Mouse (Mus musculus): ENCODE data around the gene Zfp639. TPM values are rescaled to one million over a fixed set of nuclear protein-coding genes. Genes with fewer than 3 reads are reported as not detected.

Zfp639 gene
- total and polyA plus RNA-seq, 2 experiments = 10.8 to 23.6 TPM

GRCm38 (mm10) chr3:32527181-32527580, 17.1 kb downstream of the Zfp639 start:
- Histone ChIP-seq H3K4me1 (ENCODE audit: control insufficient read depth, insufficient read depth, low read length) (peaks cover 4% of the 10 kb centered on the region), H3K36me3 (ENCODE audit: control insufficient read depth, insufficient read depth, low read length) (peaks cover 6% of the 10 kb centered on the region), H3K4me3 (ENCODE audit: insufficient read depth, low read depth, low read length) (no peak overlapping the region), H3K79me2 (ENCODE audit: control insufficient read depth, insufficient read depth, low read length) (peaks cover 9% of the 10 kb centered on the region; the same call in 1 of the 2 replicates), H3K9ac (ENCODE audit: low read depth, low read length) (no peak overlapping the region), H3K27ac (replicated peaks; ENCODE audit: insufficient read depth, low read depth, low read length) (peak overlapping the region; percentile 20; the same call in 1 of the 2 replicates), H3K27me3 (ENCODE audit: control insufficient read depth, insufficient read depth, low read length) (no peaks in the 10 kb centered on the region)
- WGBS = 29% methylated on average over 4 of the region's 4 CpGs
- peak; percentile 70 for DNase-seq (ENCODE audit: extremely low read depth, low read depth, low spot score)
- no peak for TF ChIP-seq CTCF (IDR thresholded peaks at IDR 0.05; ENCODE audit: low read depth, low read length)
- no peak for TF ChIP-seq POLR2A (IDR thresholded peaks at IDR 0.05; ENCODE audit: extremely low read depth, insufficient read depth, low read length)

GRCm38 (mm10) chr3:32529303-32529898, 19.3 kb downstream of the Zfp639 start, which contains the start of gene Mfn1:
Mfn1 (plus strand) TSS chr3:32529465.
- no peak for TF ChIP-seq CTCF (IDR thresholded peaks at IDR 0.05; ENCODE audit: low read depth, low read length)
- TF ChIP-seq POLR2A (IDR thresholded peaks at IDR 0.05; ENCODE audit: extremely low read depth, insufficient read depth, low read length) = peak; percentile 86
- peak; percentile 92 for DNase-seq (ENCODE audit: extremely low read depth, low read depth, low spot score)
- Histone ChIP-seq H3K9ac (ENCODE audit: low read depth, low read length) (peak within 1 kb of the TSS; percentile 92), H3K79me2 (ENCODE audit: control insufficient read depth, insufficient read depth, low read length) (peaks cover 9% of the 10 kb centered on the region; the same call in 1 of the 2 replicates), H3K4me3 (ENCODE audit: insufficient read depth, low read depth, low read length) (peak within 1 kb of the TSS; percentile 85), H3K27me3 (ENCODE audit: control insufficient read depth, insufficient read depth, low read length) (no peaks in the 10 kb centered on the region), H3K36me3 (ENCODE audit: control insufficient read depth, insufficient read depth, low read length) (peaks cover 13% of the 10 kb centered on the region), H3K27ac (replicated peaks; ENCODE audit: insufficient read depth, low read depth, low read length) (peak within 1 kb of the TSS; percentile 85), H3K4me1 (ENCODE audit: control insufficient read depth, insufficient read depth, low read length) (peaks cover 4% of the 10 kb centered on the region)
- WGBS = 1% methylated on average over 47 of the region's 47 CpGs

GRCm38 (mm10) chr3:32530041-32530440, 20.0 kb downstream of the Zfp639 start:
- no peaks in the 10 kb centered on the region for H3K27me3 ChIP-seq (ENCODE audit: control insufficient read depth, insufficient read depth, low read length)
- no peak for DNase-seq (ENCODE audit: extremely low read depth, low read depth, low spot score)
- H3K4me3 ChIP-seq (ENCODE audit: insufficient read depth, low read depth, low read length) = peak overlapping the region; percentile 85
- peak overlapping the region; percentile 92; the same call in 1 of the 2 replicates for H3K9ac ChIP-seq (ENCODE audit: low read depth, low read length)
- H3K4me1 ChIP-seq (ENCODE audit: control insufficient read depth, insufficient read depth, low read length) = peaks cover 4% of the 10 kb centered on the region
- no peak overlapping the region for H3K27ac ChIP-seq (replicated peaks; ENCODE audit: insufficient read depth, low read depth, low read length)
- peaks cover 20% of the 10 kb centered on the region for H3K36me3 ChIP-seq (ENCODE audit: control insufficient read depth, insufficient read depth, low read length)
- peaks cover 12% of the 10 kb centered on the region; the same call in 1 of the 2 replicates for H3K79me2 ChIP-seq (ENCODE audit: control insufficient read depth, insufficient read depth, low read length)
- TF ChIP-seq POLR2A (IDR thresholded peaks at IDR 0.05; ENCODE audit: extremely low read depth, insufficient read depth, low read length) = no peak
- no peak for TF ChIP-seq CTCF (IDR thresholded peaks at IDR 0.05; ENCODE audit: low read depth, low read length)
- 7% methylated on average over 5 of the region's 5 CpGs for WGBS

- Histone ChIP-seq H3K36me3 (ENCODE audit: control insufficient read depth, insufficient read depth, low read length) (peaks cover 46% of the 10 kb centered on the region), H3K4me1 (ENCODE audit: control insufficient read depth, insufficient read depth, low read length) (peaks cover 4% of the 10 kb centered on the region; the same call in 1 of the 2 replicates), H3K27me3 (ENCODE audit: control insufficient read depth, insufficient read depth, low read length) (no peaks in the 10 kb centered on the region), H3K4me3 (ENCODE audit: insufficient read depth, low read depth, low read length) (no peak overlapping the region), H3K79me2 (ENCODE audit: control insufficient read depth, insufficient read depth, low read length) (peaks cover 12% of the 10 kb centered on the region; the same call in 1 of the 2 replicates), H3K27ac (replicated peaks; ENCODE audit: insufficient read depth, low read depth, low read length) (no peak overlapping the region), H3K9ac (ENCODE audit: low read depth, low read length) (no peak overlapping the region)
- TF ChIP-seq POLR2A (IDR thresholded peaks at IDR 0.05; ENCODE audit: extremely low read depth, insufficient read depth, low read length) (no peak), CTCF (IDR thresholded peaks at IDR 0.05; ENCODE audit: low read depth, low read length) (no peak)
- DNase-seq (ENCODE audit: extremely low read depth, low read depth, low spot score) = no peak
- WGBS = 79% methylated on average over 1 of the region's 1 CpGs
These were observed 25.6 kb downstream of the Zfp639 start for GRCm38 (mm10) chr3:32535692-32536091.

GRCm38 (mm10) chr3:32537556-32537955, 27.5 kb downstream of the Zfp639 start:
- Histone ChIP-seq H3K79me2 (ENCODE audit: control insufficient read depth, insufficient read depth, low read length) (peaks cover 3% of the 10 kb centered on the region; the same call in 1 of the 2 replicates), H3K36me3 (ENCODE audit: control insufficient read depth, insufficient read depth, low read length) (peaks cover 51% of the 10 kb centered on the region), H3K27me3 (ENCODE audit: control insufficient read depth, insufficient read depth, low read length) (no peaks in the 10 kb centered on the region), H3K4me1 (ENCODE audit: control insufficient read depth, insufficient read depth, low read length) (peaks cover 4% of the 10 kb centered on the region; the same call in 1 of the 2 replicates), H3K9ac (ENCODE audit: low read depth, low read length) (no peak overlapping the region), H3K4me3 (ENCODE audit: insufficient read depth, low read depth, low read length) (no peak overlapping the region), H3K27ac (replicated peaks; ENCODE audit: insufficient read depth, low read depth, low read length) (no peak overlapping the region)
- peak; percentile 85 for DNase-seq (ENCODE audit: extremely low read depth, low read depth, low spot score)
- TF ChIP-seq CTCF (IDR thresholded peaks at IDR 0.05; ENCODE audit: low read depth, low read length) (no peak), POLR2A (IDR thresholded peaks at IDR 0.05; ENCODE audit: extremely low read depth, insufficient read depth, low read length) (no peak)
- 64% methylated on average over 1 of the region's 1 CpGs for WGBS

GRCm38 (mm10) chr3:32538091-32538490, 28.0 kb downstream of the Zfp639 start:
- peaks cover 3% of the 10 kb centered on the region; the same call in 1 of the 2 replicates for H3K79me2 ChIP-seq (ENCODE audit: control insufficient read depth, insufficient read depth, low read length)
- peaks cover 52% of the 10 kb centered on the region for H3K36me3 ChIP-seq (ENCODE audit: control insufficient read depth, insufficient read depth, low read length)
- no peaks in the 10 kb centered on the region for H3K27me3 ChIP-seq (ENCODE audit: control insufficient read depth, insufficient read depth, low read length)
- H3K4me3 ChIP-seq (ENCODE audit: insufficient read depth, low read depth, low read length) = no peak overlapping the region
- no peak for DNase-seq (ENCODE audit: extremely low read depth, low read depth, low spot score)
- H3K4me1 ChIP-seq (ENCODE audit: control insufficient read depth, insufficient read depth, low read length) = peaks cover 4% of the 10 kb centered on the region; the same call in 1 of the 2 replicates
- 86% methylated on average over 5 of the region's 5 CpGs for WGBS
- no peak overlapping the region for H3K9ac ChIP-seq (ENCODE audit: low read depth, low read length)
- no peak overlapping the region for H3K27ac ChIP-seq (replicated peaks; ENCODE audit: insufficient read depth, low read depth, low read length)
- TF ChIP-seq CTCF (IDR thresholded peaks at IDR 0.05; ENCODE audit: low read depth, low read length) (no peak), POLR2A (IDR thresholded peaks at IDR 0.05; ENCODE audit: extremely low read depth, insufficient read depth, low read length) (no peak)
